7 mouse cellular contexts compared by ENCODE assay signal in the genomic region with DNA sequence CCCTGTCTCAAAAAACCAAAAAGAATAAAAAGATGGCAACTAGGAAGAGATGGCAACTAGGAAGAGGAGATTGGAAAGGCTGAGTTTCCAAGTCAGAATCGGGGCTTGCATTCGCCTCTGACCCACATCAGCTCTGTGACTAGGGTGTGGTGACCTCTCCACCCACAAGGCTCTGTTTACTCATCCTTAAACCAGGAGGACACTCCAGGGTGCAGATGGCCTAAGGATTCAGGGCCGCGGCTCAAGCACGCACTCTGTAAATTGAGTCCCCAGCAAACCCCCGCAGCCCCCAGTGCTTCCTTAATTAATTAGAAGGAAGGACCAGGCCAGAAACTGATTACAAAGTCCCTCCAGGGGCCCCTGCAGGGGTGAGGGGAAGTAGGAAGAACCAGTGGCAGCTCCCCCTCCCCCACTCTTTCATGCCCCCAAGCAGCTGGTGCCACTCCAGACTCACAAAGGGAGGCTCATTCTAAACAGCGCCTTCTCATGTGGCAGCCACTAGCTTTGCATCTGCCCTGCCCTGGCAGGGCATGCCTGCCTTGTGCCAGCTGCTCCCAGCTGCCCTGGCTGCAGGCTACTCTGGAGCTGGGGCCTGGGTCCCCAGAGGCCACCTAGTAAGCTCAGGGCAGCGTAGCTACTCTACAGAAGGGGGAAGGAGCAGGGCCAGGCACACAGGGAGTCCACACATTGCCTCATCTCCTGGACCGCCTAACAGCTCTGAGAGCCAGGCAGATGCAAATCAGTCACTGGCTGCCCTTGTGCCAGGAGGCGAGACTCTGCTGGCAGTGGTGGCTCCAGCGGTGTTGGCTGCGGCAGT. TPM values are rescaled to one million over a fixed set of nuclear protein-coding genes. Genes with fewer than 3 reads are reported as not detected.
DNase-seq lines count a peak whose midpoint lies in the region; ATAC-seq and TF ChIP-seq lines count a peak whose summit lies in the region.

No protein-coding gene starts in this region.

- ATAC-seq in heart, embryonic 14.5 days (ENCODE audit: insufficient number of reproducible peaks, insufficient read depth, low FRiP score, low read depth) = no peak; the same call in 1 of the 2 replicates

- no peaks in the 10 kb centered on the region for H3K36me3 ChIP-seq in embryonic facial prominence, embryonic 10.5 days (replicated peaks)
- H3K36me3 ChIP-seq in heart, embryonic 14.5 days (ENCODE audit: control insufficient read depth, insufficient read depth, low read length) = no peaks in the 10 kb centered on the region
- no peaks in the 10 kb centered on the region for H3K36me3 ChIP-seq in midbrain, embryonic 10.5 days
- no peaks in the 10 kb centered on the region for H3K36me3 ChIP-seq in thymus, adult 2 months (ENCODE audit: control insufficient read depth, insufficient read depth, low read length)

- WGBS in embryonic facial prominence, embryonic 10.5 days = 21% methylated on average over 12 of the region's 12 CpGs
- WGBS in heart, embryonic 14.5 days = 52% methylated on average over 12 of the region's 12 CpGs
- 12% methylated on average over 12 of the region's 12 CpGs for WGBS in midbrain, embryonic 10.5 days
- 55% methylated on average over 12 of the region's 12 CpGs for WGBS in thymus, adult 2 months

- no peaks in the 10 kb centered on the region for H3K9me3 ChIP-seq in embryonic facial prominence, embryonic 10.5 days
- no peaks in the 10 kb centered on the region for H3K9me3 ChIP-seq in heart, embryonic 14.5 days (ENCODE audit: control insufficient read depth, low read length)
- H3K9me3 ChIP-seq in midbrain, embryonic 10.5 days (replicated peaks) = no peaks in the 10 kb centered on the region

- peak; percentile 32; the same call in 1 of the 2 replicates for TF ChIP-seq POLR2A in thymus, adult 2 months (IDR thresholded peaks at IDR 0.05; ENCODE audit: control insufficient read depth, extremely low read depth, insufficient read depth, low read length, poor library complexity)

- intact Hi-C loops in left cerebral cortex, postnatal 14 days (cut with DNase I) = no loop called here

- TF ChIP-seq CTCF in thymus, adult 2 months (IDR thresholded peaks at IDR 0.05; ENCODE audit: borderline replicate concordance, control insufficient read depth, extremely low read depth, insufficient read depth, low read length, poor library complexity) = peak; percentile 57; the same call in 1 of the 2 replicates

- H3K9ac ChIP-seq in heart, embryonic 14.5 days (ENCODE audit: low read length) = no peak overlapping the region

- peaks cover 56% of the 10 kb centered on the region for H3K4me1 ChIP-seq in embryonic facial prominence, embryonic 10.5 days
- H3K4me1 ChIP-seq in heart, embryonic 14.5 days (ENCODE audit: control insufficient read depth in 2 of 2, insufficient read depth in 2 of 2, low read length in 2 of 2) = peaks cover 2 to 9% of the 10 kb centered on the region in 2 experiments
- peaks cover 94% of the 10 kb centered on the region for H3K4me1 ChIP-seq in midbrain, embryonic 10.5 days
- H3K4me1 ChIP-seq in thymus, adult 2 months (replicated peaks; ENCODE audit: control insufficient read depth, insufficient read depth, low read length) = peaks cover 35% of the 10 kb centered on the region

- peak overlapping the region; percentile 29 for H3K4me3 ChIP-seq in embryonic facial prominence, embryonic 10.5 days
- no peak overlapping the region for H3K4me3 ChIP-seq in heart, embryonic 14.5 days (ENCODE audit: control insufficient read depth in 1 of 2, insufficient read depth in 1 of 2, low read depth in 1 of 2, low read length in 2 of 2)
- H3K4me3 ChIP-seq in midbrain, embryonic 10.5 days = peak overlapping the region; percentile 22
- H3K4me3 ChIP-seq in thymus, adult 2 months (ENCODE audit: control insufficient read depth, insufficient read depth, low read length) = no peak overlapping the region

- no peak overlapping the region for H3K4me2 ChIP-seq in heart, embryonic 14.5 days (ENCODE audit: low read length)

- H3K27ac ChIP-seq in embryonic facial prominence, embryonic 10.5 days (replicated peaks) = peak overlapping the region; percentile 86
- peak overlapping the region; percentile 19 to 50; a peak in 3 of 4 replicates for H3K27ac ChIP-seq in heart, embryonic 14.5 days (replicated peaks in 1 of 2; ENCODE audit: control insufficient read depth in 1 of 2, insufficient read depth in 1 of 2, low read depth in 2 of 2, low read length in 2 of 2)
- H3K27ac ChIP-seq in midbrain, embryonic 10.5 days (replicated peaks) = peak overlapping the region; percentile 92
- peak overlapping the region; percentile 76 for H3K27ac ChIP-seq in thymus, adult 2 months (ENCODE audit: control insufficient read depth, insufficient read depth, low read length)

- H3K27me3 ChIP-seq in embryonic facial prominence, embryonic 10.5 days (replicated peaks; ENCODE audit: low read depth, poor library complexity, severe bottlenecking) = peaks cover 36% of the 10 kb centered on the region
- H3K27me3 ChIP-seq in heart, embryonic 14.5 days (ENCODE audit: control insufficient read depth, insufficient read depth, low read length) = peaks cover 7% of the 10 kb centered on the region
- H3K27me3 ChIP-seq in midbrain, embryonic 10.5 days (ENCODE audit: low read depth, poor library complexity, severe bottlenecking) = peaks cover 38% of the 10 kb centered on the region
- H3K27me3 ChIP-seq in thymus, adult 2 months (ENCODE audit: control insufficient read depth, insufficient read depth, low read length) = no peaks in the 10 kb centered on the region

- DNase-seq in spleen, postnatal 36 days (ENCODE audit: low spot score in 2 of 2) = peak; percentile 13 to 15
- DNase-seq in spleen, postnatal 14 days (ENCODE audit: low spot score in 2 of 2) = no peak
- peak; percentile 63 for DNase-seq in embryonic facial prominence, embryonic 10.5 days (ENCODE audit: low spot score)
- peak; percentile 53 to 58 for DNase-seq in left cerebral cortex, postnatal 14 days (ENCODE audit: low spot score in 2 of 2)
- DNase-seq in midbrain, embryonic 10.5 days (ENCODE audit: low spot score) = peak; percentile 71
- DNase-seq in thymus, adult 2 months = peak; percentile 75

RNA-seq across cellular contexts. Expression of gene Coro2b, which starts 5.2 kb away (rescaled TPM):
- 7.6 and 9.5 TPM in 2 replicates for polyA plus RNA-seq in embryonic facial prominence, embryonic 10.5 days (2016; fragmentation: Nextera tagmentation; extraction: Ambion mirVana)
- 4.7 and 6.9 TPM in 2 replicates for polyA plus RNA-seq in heart, embryonic 14.5 days (2014; fragmentation: Nextera tagmentation; extraction: Ambion mirVana)
- total RNA-seq in left cerebral cortex, postnatal 14 days (2021) = 100 to 1,000 TPM; 142 to 155 TPM
- 12.8 and 16.2 TPM in 2 replicates for polyA plus RNA-seq in midbrain, embryonic 10.5 days (2016; fragmentation: Nextera tagmentation; extraction: Ambion mirVana)
- polyA plus RNA-seq in thymus, adult 2 months (2012; rRNA removed) = 18.1 and 18.2 TPM in 2 replicates

Comparison
In these comparisons a context has a peak if more than half of its experiments do, and no peak if none do; other contexts are left out.
1. DNase-seq: peak in spleen, postnatal 36 days (2 of 2), embryonic facial prominence, embryonic 10.5 days (single experiment), left cerebral cortex, postnatal 14 days (2 of 2), midbrain, embryonic 10.5 days (single experiment) and thymus, adult 2 months (single experiment); none in spleen, postnatal 14 days (0 of 2).
2. H3K27ac ChIP-seq: peak in every context shown above with its lines; median percentile 92 in midbrain, embryonic 10.5 days; 86 in embryonic facial prominence, embryonic 10.5 days; 76 in thymus, adult 2 months; 34 in heart, embryonic 14.5 days.
3. H3K4me3 ChIP-seq: peak in embryonic facial prominence, embryonic 10.5 days (single experiment) and midbrain, embryonic 10.5 days (single experiment); none in heart, embryonic 14.5 days (0 of 2) and thymus, adult 2 months (single experiment).